Mouse (Mus musculus) kidney, postnatal 36 days (tissue): Measurements from ENCODE around the gene Gm49325.

Source experiments
- DNase-seq, 2 experiments: peaks; one replicate each; pipeline ENCODE4 v3.0.0; 2021 to 2022; ENCODE audit warnings: mixed read lengths in 2 of 2

Gm49325 gene

GRCm38 (mm10) chr10:77589749-77590148 is 16.2 kb upstream of the Gm49325 start:
- DNase-seq = no peak

- peak; percentile 64 to 82 for DNase-seq
Measured at GRCm38 (mm10) chr10:77590812-77591211, 15.2 kb upstream of the Gm49325 start.

GRCm38 (mm10) chr10:77591546-77591945 is 14.5 kb upstream of the Gm49325 start:
- DNase-seq = no peak

- no peak for DNase-seq
Measured at GRCm38 (mm10) chr10:77596060-77596459, 9.9 kb upstream of the Gm49325 start.

GRCm38 (mm10) chr10:77603021-77603420 is 3.0 kb upstream of the Gm49325 start:
- no peak for DNase-seq

- DNase-seq = peak in 1 of 2 experiments; percentile 64
Measured at GRCm38 (mm10) chr10:77604111-77604510, 1.9 kb upstream of the Gm49325 start.

GRCm38 (mm10) chr10:77604958-77605357 is 1.0 kb upstream of the Gm49325 start:
- no peak for DNase-seq

- no peak for DNase-seq
Measured at GRCm38 (mm10) chr10:77605368-77605767, 629 bp upstream of the Gm49325 start.

GRCm38 (mm10) chr10:77606855-77607254 is 858 bp downstream of the Gm49325 start:
- no peak for DNase-seq

- peak; percentile 61 to 68 for DNase-seq
Measured at GRCm38 (mm10) chr10:77607441-77607840, 1.4 kb downstream of the Gm49325 start.

GRCm38 (mm10) chr10:77608589-77608988 is 2.6 kb downstream of the Gm49325 start:
- DNase-seq = no peak

GRCm38 (mm10) chr10:77610221-77610961 is 4.4 kb downstream of the Gm49325 start:
- no peak for DNase-seq

GRCm38 (mm10) chr10:77613409-77613808 is 7.4 kb downstream of the Gm49325 start:
- peak; percentile 83 to 93 for DNase-seq

- no peak for DNase-seq
Measured at GRCm38 (mm10) chr10:77615647-77616046, 9.7 kb downstream of the Gm49325 start.

GRCm38 (mm10) chr10:77616166-77616565 is 10.2 kb downstream of the Gm49325 start:
- no peak for DNase-seq

- peak; percentile 34 to 62 for DNase-seq
Measured at GRCm38 (mm10) chr10:77616926-77617325, 10.9 kb downstream of the Gm49325 start.

- DNase-seq = no peak
Measured at GRCm38 (mm10) chr10:77621546-77621945, 15.5 kb downstream of the Gm49325 start.

GRCm38 (mm10) chr10:77622055-77622988 is 16.3 kb downstream of the Gm49325 start, which contains the start of gene Ube2g2:
Gene Ube2g2, plus strand, starts transcription at chr10:77622275.
- peak; percentile 93 to 97 for DNase-seq

GRCm38 (mm10) chr10:77623069-77623492 is 17.1 kb downstream of the Gm49325 start:
- DNase-seq = peak in 1 of 2 experiments; percentile 37

- DNase-seq = no peak
Measured at GRCm38 (mm10) chr10:77623639-77624400, 17.8 kb downstream of the Gm49325 start.

- DNase-seq = peak; percentile 36 to 64
Measured at GRCm38 (mm10) chr10:77624570-77624995, 18.6 kb downstream of the Gm49325 start.

GRCm38 (mm10) chr10:77626036-77626435 is 20.0 kb downstream of the Gm49325 start:
- no peak for DNase-seq

- no peak for DNase-seq
Measured at GRCm38 (mm10) chr10:77626591-77626990, 20.6 kb downstream of the Gm49325 start.
